Mouse (Mus musculus) brain, embryonic 14.5 days (tissue): Measurements from ENCODE around the gene Krtap3-1.

Source experiments
- CTCF ChIP-seq: fragments of 200-500 bp; IDR thresholded peaks from 2 replicates; pipeline ENCODE4 v1.5.1; 2012; ENCODE audit warnings: inconsistent platforms, mild to moderate bottlenecking, moderate library complexity, borderline replicate concordance; ENCODE audit not compliant: insufficient read depth, insufficient read length; ENCODE audit errors: extremely low read depth
- POLR2A ChIP-seq: fragments of 200-500 bp; IDR thresholded peaks from 2 replicates; pipeline ENCODE4 v1.6.1; 2012; ENCODE audit warnings: mild to moderate bottlenecking, inconsistent platforms, borderline replicate concordance; ENCODE audit not compliant: poor library complexity, insufficient read depth, insufficient read length, severe bottlenecking; ENCODE audit errors: extremely low read depth

- TF ChIP-seq CTCF (no peak), POLR2A (no peak)
Measured at GRCm38 (mm10) chr11:99583245-99583704, 16.8 kb upstream of the Krtap3-1 start, which contains the start of gene Krtap1-4.
